Mouse (Mus musculus): ENCODE data around the gene Ctdnep1. TPM values are rescaled to one million over a fixed set of nuclear protein-coding genes. Genes with fewer than 3 reads are reported as not detected.
A peak's percentile ranks its signal among the peaks of the same experiment; 100 is the strongest.

Gene Ctdnep1
- polyA plus RNA-seq, 1 experiment from 2014 or later = 8.4 TPM

DNA sequence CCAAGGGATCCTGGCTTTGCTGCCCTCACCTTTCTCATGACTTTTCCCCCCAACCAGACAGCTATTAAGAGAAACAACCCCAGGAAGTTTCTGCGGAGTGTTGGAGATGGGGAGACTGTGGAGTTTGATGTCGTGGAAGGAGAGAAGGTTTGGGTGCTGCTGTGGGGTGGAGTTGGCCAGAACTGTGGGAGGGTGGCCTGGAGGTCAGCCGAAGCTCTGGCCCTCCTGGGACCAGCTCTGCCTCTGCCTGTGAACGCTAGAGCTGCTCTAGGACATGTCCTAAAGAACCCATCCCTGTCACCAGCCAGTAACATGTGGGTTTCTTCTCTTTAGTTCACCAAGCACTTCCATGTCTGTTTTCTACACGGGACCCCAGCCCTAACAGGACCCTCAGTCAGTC is 41.8 kb upstream of the Ctdnep1 start:
- H3K9me3 ChIP-seq (ENCODE audit: low read length) = no peaks in the 10 kb centered on the region
- DNase-seq = no peak
- peaks cover 58% of the 10 kb centered on the region for H3K27me3 ChIP-seq (ENCODE audit: insufficient read depth, low read length)
- no peak overlapping the region for H3K4me2 ChIP-seq (ENCODE audit: low read depth, low read length)
- TF ChIP-seq CTCF (IDR thresholded peaks at IDR 0.05; ENCODE audit: low read depth) (no peak), EP300 (IDR thresholded peaks at IDR 0.05; ENCODE audit: low read depth) (no peak)
- H3K36me3 ChIP-seq (replicated peaks; ENCODE audit: insufficient read depth, low read length) = peaks cover 4% of the 10 kb centered on the region
- no peak overlapping the region for H3K4me3 ChIP-seq (ENCODE audit: low read depth, low read length)
- no peak overlapping the region for H3K27ac ChIP-seq (ENCODE audit: low read depth)
- no peak overlapping the region for H3K9ac ChIP-seq (replicated peaks)
- ATAC-seq = no peak
- WGBS (ENCODE audit: insufficient replicate concordance) = 64% methylated on average over 5 of the region's 5 CpGs
- peaks cover 21% of the 10 kb centered on the region for H3K4me1 ChIP-seq (ENCODE audit: insufficient read depth)

DNA sequence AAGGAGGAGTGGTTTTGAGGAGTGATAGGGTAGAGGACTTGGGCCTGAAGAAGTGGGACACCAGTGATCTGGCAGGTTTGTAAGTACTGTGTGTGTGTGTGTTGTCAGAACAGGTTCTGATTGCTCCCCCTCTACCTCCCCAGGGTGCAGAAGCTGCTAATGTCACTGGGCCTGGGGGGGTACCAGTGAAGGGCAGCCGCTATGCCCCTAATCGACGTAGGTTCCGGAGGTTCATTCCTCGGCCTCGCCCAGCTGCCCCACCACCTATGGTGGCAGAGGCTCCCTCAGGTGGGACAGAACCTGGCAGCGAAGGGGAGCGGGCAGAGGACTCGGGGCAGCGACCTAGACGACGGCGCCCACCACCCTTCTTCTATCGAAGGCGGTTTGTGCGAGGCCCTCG is 41.2 kb upstream of the Ctdnep1 start:
- TF ChIP-seq CTCF (IDR thresholded peaks at IDR 0.05; ENCODE audit: low read depth) (no peak), EP300 (IDR thresholded peaks at IDR 0.05; ENCODE audit: low read depth) (no peak)
- Histone ChIP-seq H3K9ac (replicated peaks) (no peak overlapping the region), H3K27me3 (ENCODE audit: insufficient read depth, low read length) (peaks cover 52% of the 10 kb centered on the region), H3K27ac (ENCODE audit: low read depth) (no peak overlapping the region), H3K9me3 (ENCODE audit: low read length) (no peaks in the 10 kb centered on the region), H3K4me1 (ENCODE audit: insufficient read depth) (peaks cover 16% of the 10 kb centered on the region), H3K4me2 (ENCODE audit: low read depth, low read length) (no peak overlapping the region), H3K4me3 (ENCODE audit: low read depth, low read length) (no peak overlapping the region), H3K36me3 (replicated peaks; ENCODE audit: insufficient read depth, low read length) (peaks cover 6% of the 10 kb centered on the region)
- 90% methylated on average over 17 of the region's 17 CpGs for WGBS (ENCODE audit: insufficient replicate concordance)
- DNase-seq (no peak), ATAC-seq (no peak)

DNA sequence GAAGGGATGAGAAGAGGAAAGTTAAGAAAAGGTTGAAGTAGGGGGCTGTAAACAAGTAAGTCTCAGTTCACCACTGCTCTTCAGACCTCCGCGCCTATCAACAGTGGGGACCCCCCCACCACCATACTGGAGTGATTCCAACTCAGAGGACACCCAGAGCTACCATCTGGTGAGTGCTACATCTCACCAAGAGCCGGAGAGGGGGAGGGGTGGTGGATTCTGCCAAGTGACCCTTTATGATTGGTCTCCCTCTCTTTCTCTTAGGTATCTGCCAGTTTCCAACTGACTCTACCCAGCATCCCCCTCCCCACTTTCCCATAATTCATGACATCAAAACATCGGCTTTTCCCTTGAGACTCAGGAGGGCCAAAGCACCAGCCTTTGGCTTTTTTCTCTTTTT is 40.0 kb upstream of the Ctdnep1 start:
- WGBS (ENCODE audit: insufficient replicate concordance) = 83% methylated on average over 4 of the region's 4 CpGs
- H3K9me3 ChIP-seq (ENCODE audit: low read length) = no peaks in the 10 kb centered on the region
- H3K4me2 ChIP-seq (ENCODE audit: low read depth, low read length) = no peak overlapping the region
- no peak overlapping the region for H3K27ac ChIP-seq (ENCODE audit: low read depth)
- H3K27me3 ChIP-seq (ENCODE audit: insufficient read depth, low read length) = peaks cover 40% of the 10 kb centered on the region
- H3K4me3 ChIP-seq (ENCODE audit: low read depth, low read length) = no peak overlapping the region
- H3K9ac ChIP-seq (replicated peaks) = no peak overlapping the region
- no peak for DNase-seq
- no peak for ATAC-seq
- peaks cover 10% of the 10 kb centered on the region for H3K36me3 ChIP-seq (replicated peaks; ENCODE audit: insufficient read depth, low read length)
- peaks cover 10% of the 10 kb centered on the region for H3K4me1 ChIP-seq (ENCODE audit: insufficient read depth)
- TF ChIP-seq CTCF (IDR thresholded peaks at IDR 0.05; ENCODE audit: low read depth) (no peak), EP300 (IDR thresholded peaks at IDR 0.05; ENCODE audit: low read depth) (no peak)

DNA sequence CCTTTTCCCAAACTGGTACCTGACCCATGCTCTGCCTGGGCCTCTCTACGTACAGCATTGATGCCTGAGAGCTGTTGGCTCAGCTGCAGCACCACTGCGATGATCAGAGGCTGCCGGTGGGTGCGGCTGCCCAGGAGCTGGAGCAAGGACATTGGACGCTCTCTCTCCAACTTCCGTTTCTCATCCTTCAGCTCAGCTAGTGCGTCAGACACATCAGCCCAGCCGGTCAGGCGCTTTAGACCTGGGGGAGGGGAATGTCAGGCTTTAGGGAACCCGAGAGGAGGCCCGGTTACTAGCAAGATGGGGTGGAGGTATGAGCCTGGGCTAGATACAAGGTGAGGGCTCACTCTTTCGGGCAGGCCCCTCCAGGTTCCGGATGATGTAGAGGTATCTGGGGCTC is 35.7 kb upstream of the Ctdnep1 start:
- peaks cover 10% of the 10 kb centered on the region for H3K36me3 ChIP-seq (replicated peaks; ENCODE audit: insufficient read depth, low read length)
- H3K4me2 ChIP-seq (ENCODE audit: low read depth, low read length) = peak overlapping the region; percentile 93
- no peak for ATAC-seq
- H3K9ac ChIP-seq (replicated peaks) = no peak overlapping the region; the same call in 1 of the 2 replicates
- peak overlapping the region; percentile 73 for H3K4me3 ChIP-seq (ENCODE audit: low read depth, low read length)
- TF ChIP-seq CTCF (IDR thresholded peaks at IDR 0.05; ENCODE audit: low read depth) (no peak), EP300 (IDR thresholded peaks at IDR 0.05; ENCODE audit: low read depth) (no peak)
- H3K4me1 ChIP-seq (ENCODE audit: insufficient read depth) = peaks cover 20% of the 10 kb centered on the region
- H3K9me3 ChIP-seq (ENCODE audit: low read length) = no peaks in the 10 kb centered on the region
- peak overlapping the region; percentile 85; the same call in 1 of the 2 replicates for H3K27ac ChIP-seq (ENCODE audit: low read depth)
- WGBS (ENCODE audit: insufficient replicate concordance) = 82% methylated on average over 13 of the region's 13 CpGs
- DNase-seq = no peak
- peaks cover 20% of the 10 kb centered on the region; the same call in 1 of the 2 replicates for H3K27me3 ChIP-seq (ENCODE audit: insufficient read depth, low read length)

DNA sequence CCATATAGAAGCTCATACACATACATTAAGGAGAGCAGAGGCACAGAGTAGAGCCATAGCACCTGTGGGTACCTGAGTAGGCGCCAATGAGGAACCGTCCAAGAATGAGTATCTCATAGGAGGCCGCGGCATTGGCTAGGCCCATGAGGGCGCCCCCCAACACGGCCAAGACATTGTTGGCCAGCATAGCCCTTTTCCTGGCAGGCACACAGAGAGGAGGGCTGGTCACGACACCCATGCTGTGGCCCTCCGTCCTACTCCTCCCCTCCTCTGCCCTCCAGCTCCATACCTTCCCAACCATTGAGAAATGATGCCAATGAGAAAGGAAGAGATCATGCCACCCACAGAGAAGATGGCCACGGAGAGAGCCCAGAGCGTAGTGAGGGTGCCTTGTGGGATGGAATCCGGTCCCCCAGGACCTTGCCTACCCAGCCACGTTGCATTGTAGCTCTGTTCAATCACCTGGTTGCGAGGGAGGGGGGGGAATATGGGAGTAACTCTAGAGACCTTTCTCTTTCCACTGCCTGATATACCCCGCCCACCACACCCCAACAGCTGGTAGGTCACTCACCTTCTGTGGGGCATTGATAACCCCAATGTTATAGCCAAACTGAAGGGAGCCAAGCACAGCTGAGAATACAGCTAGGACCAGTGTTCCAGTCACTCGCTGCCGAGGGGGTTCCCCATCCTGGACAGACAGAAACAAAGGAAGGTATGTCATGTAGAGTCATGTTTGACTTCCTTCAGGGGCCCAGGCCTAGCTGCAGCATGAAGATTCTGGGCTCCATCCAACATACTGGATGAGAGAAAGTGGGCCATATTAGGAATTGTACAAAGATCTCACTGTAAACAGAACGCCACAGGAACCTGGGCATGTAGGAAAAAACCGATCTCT is 34.7 kb upstream of the Ctdnep1 start:
- H3K4me3 ChIP-seq (ENCODE audit: low read depth, low read length) = peak overlapping the region; percentile 73
- H3K9ac ChIP-seq (replicated peaks) = peak overlapping the region; percentile 78
- TF ChIP-seq CTCF (IDR thresholded peaks at IDR 0.05; ENCODE audit: low read depth) = no peak
- TF ChIP-seq EP300 (IDR thresholded peaks at IDR 0.05; ENCODE audit: low read depth) = peak; percentile 85
- 82% methylated on average over 18 of the region's 18 CpGs for WGBS (ENCODE audit: insufficient replicate concordance)
- H3K4me2 ChIP-seq (ENCODE audit: low read depth, low read length) = peak overlapping the region; percentile 93
- peaks cover 22% of the 10 kb centered on the region; the same call in 1 of the 2 replicates for H3K27me3 ChIP-seq (ENCODE audit: insufficient read depth, low read length)
- no peaks in the 10 kb centered on the region for H3K9me3 ChIP-seq (ENCODE audit: low read length)
- H3K4me1 ChIP-seq (ENCODE audit: insufficient read depth) = peaks cover 20% of the 10 kb centered on the region
- peaks cover 10% of the 10 kb centered on the region for H3K36me3 ChIP-seq (replicated peaks; ENCODE audit: insufficient read depth, low read length)
- ATAC-seq (peak; percentile 71), DNase-seq (peak; percentile 71)
- peak overlapping the region; percentile 85 for H3K27ac ChIP-seq (ENCODE audit: low read depth)

DNA sequence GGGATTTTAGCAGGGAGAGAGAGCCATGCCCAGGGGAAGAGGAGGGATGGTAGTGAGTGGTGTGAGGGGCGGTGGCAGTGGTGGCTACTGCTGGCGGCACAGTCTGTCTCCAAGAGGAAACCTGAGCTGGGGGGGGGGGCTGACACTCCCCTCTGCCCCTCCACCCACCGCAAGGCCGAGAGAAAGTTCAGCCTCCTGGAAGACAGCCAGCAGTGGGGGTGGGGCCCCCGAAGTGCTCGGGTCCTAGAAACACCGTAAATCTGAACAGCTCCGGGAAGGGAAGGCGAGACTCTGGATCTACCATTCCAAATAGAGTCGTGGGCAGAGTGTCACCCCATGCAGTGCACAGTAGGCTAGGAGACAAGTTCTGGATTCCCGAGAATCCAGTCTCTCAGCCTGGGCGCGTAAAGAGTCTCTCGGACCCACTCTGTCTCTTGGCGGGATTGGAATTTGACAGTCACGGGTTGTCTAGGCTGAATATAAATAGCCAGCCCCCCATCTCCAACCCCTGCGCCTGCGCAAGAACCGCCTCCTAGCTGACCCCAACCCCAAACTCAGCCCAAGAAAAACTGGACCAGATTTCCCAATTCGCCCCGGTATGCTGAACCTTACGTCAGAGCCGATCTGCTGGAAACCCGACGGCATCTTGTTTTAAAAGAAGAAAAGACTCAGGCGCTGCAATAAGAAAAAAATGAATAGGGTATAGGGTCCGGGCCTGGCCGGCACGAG is 33.5 kb upstream of the Ctdnep1 start:
- DNase-seq (peak; percentile 57), ATAC-seq (no peak)
- Histone ChIP-seq H3K27ac (ENCODE audit: low read depth) (peak overlapping the region; percentile 85), H3K4me2 (ENCODE audit: low read depth, low read length) (peak overlapping the region; percentile 93), H3K9me3 (ENCODE audit: low read length) (no peaks in the 10 kb centered on the region), H3K9ac (replicated peaks) (peak overlapping the region; percentile 78), H3K27me3 (ENCODE audit: insufficient read depth, low read length) (peaks cover 30% of the 10 kb centered on the region; the same call in 1 of the 2 replicates), H3K36me3 (replicated peaks; ENCODE audit: insufficient read depth, low read length) (peaks cover 10% of the 10 kb centered on the region), H3K4me3 (ENCODE audit: low read depth, low read length) (peak overlapping the region; percentile 73), H3K4me1 (ENCODE audit: insufficient read depth) (peaks cover 20% of the 10 kb centered on the region)
- TF ChIP-seq CTCF (IDR thresholded peaks at IDR 0.05; ENCODE audit: low read depth) = no peak
- TF ChIP-seq EP300 (IDR thresholded peaks at IDR 0.05; ENCODE audit: low read depth) = no peak
- 16% methylated on average over 29 of the region's 29 CpGs for WGBS (ENCODE audit: insufficient replicate concordance)

All from liver, postnatal 0 days (tissue).